Mouse (Mus musculus): ENCODE data around the gene Col25a1. TPM values are rescaled to one million over a fixed set of nuclear protein-coding genes. Genes with fewer than 3 reads are reported as not detected.

The Col25a1 gene
- total and polyA plus RNA-seq, 2 experiments from 2014 or later, result 4.2 to 15.7 TPM

- H3K27ac ChIP-seq, result no peak overlapping the region
- TF ChIP-seq CTCF (IDR thresholded peaks at IDR 0.05; ENCODE audit: low read depth), result no peak
- no peaks in the 10 kb centered on the region for H3K36me3 ChIP-seq (ENCODE audit: insufficient read depth, low read length)
- no peaks in the 10 kb centered on the region for H3K9me3 ChIP-seq (ENCODE audit: low read length)
- ATAC-seq (no peak), DNase-seq (ENCODE audit: low spot score) (peak; percentile 21)
- no peak overlapping the region for H3K4me2 ChIP-seq (ENCODE audit: low read depth, low read length)
- H3K9ac ChIP-seq (replicated peaks; ENCODE audit: low read length), result no peak overlapping the region
- H3K4me1 ChIP-seq (ENCODE audit: insufficient read depth, low read length), result peaks cover 12% of the 10 kb centered on the region; the same call in 1 of the 2 replicates
- H3K4me3 ChIP-seq (ENCODE audit: low read length), result no peak overlapping the region
- no peaks in the 10 kb centered on the region for H3K27me3 ChIP-seq (ENCODE audit: insufficient read depth, low read length)
- 45% methylated on average over 11 of the region's 11 CpGs for WGBS
Measured at GRCm38 (mm10) chr3:130283011-130283760, 151.9 kb downstream of the Col25a1 start.

GRCm38 (mm10) chr3:130288102-130288501 is 156.8 kb downstream of the Col25a1 start:
- H3K4me1 ChIP-seq (ENCODE audit: insufficient read depth, low read length), result peaks cover 4% of the 10 kb centered on the region; the same call in 1 of the 2 replicates
- H3K27ac ChIP-seq, result no peak overlapping the region
- H3K9me3 ChIP-seq (ENCODE audit: low read length), result no peaks in the 10 kb centered on the region
- ATAC-seq, result no peak
- no peak for TF ChIP-seq CTCF (IDR thresholded peaks at IDR 0.05; ENCODE audit: low read depth)
- H3K4me3 ChIP-seq (ENCODE audit: low read length), result no peak overlapping the region
- no peak overlapping the region for H3K9ac ChIP-seq (replicated peaks; ENCODE audit: low read length)
- DNase-seq (ENCODE audit: low spot score), result no peak
- H3K4me2 ChIP-seq (ENCODE audit: low read depth, low read length), result no peak overlapping the region
- 40% methylated on average over 2 of the region's 2 CpGs for WGBS
- H3K27me3 ChIP-seq (ENCODE audit: insufficient read depth, low read length), result no peaks in the 10 kb centered on the region
- no peaks in the 10 kb centered on the region for H3K36me3 ChIP-seq (ENCODE audit: insufficient read depth, low read length)

DNA sequence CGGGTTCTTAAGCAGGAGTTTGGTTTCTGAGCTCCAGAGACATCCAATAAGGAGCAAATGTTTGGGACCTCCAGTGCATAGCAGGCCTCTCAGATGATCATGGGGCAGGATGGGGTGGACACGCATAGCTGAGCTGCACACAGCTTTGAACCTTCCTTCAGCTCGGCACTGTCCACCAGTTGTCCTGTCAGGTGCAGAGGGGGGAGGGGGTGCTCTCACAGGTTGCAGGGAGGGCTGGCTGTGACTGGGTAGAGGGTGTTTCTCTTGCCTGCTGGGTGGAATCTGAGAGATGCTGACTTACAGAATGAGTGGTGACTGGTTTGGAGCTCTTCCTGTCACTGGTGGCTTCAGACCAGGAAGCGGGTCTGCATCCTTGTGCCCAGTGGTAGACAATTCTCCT is 157.5 kb downstream of the Col25a1 start:
- H3K27me3 ChIP-seq (ENCODE audit: insufficient read depth, low read length), result no peaks in the 10 kb centered on the region
- no peak overlapping the region for H3K4me2 ChIP-seq (ENCODE audit: low read depth, low read length)
- no peak overlapping the region for H3K9ac ChIP-seq (replicated peaks; ENCODE audit: low read length)
- H3K36me3 ChIP-seq (ENCODE audit: insufficient read depth, low read length), result no peaks in the 10 kb centered on the region
- no peak for DNase-seq (ENCODE audit: low spot score)
- TF ChIP-seq CTCF (IDR thresholded peaks at IDR 0.05; ENCODE audit: low read depth), result no peak
- H3K9me3 ChIP-seq (ENCODE audit: low read length), result no peaks in the 10 kb centered on the region
- H3K4me3 ChIP-seq (ENCODE audit: low read length), result no peak overlapping the region
- no peak for ATAC-seq
- WGBS, result 68% methylated on average over 4 of the region's 4 CpGs
- H3K4me1 ChIP-seq (ENCODE audit: insufficient read depth, low read length), result no peaks in the 10 kb centered on the region
- no peak overlapping the region for H3K27ac ChIP-seq

- H3K9ac ChIP-seq (replicated peaks; ENCODE audit: low read length), result no peak overlapping the region
- no peak overlapping the region for H3K27ac ChIP-seq
- H3K4me2 ChIP-seq (ENCODE audit: low read depth, low read length), result no peak overlapping the region
- no peaks in the 10 kb centered on the region for H3K4me1 ChIP-seq (ENCODE audit: insufficient read depth, low read length)
- DNase-seq (ENCODE audit: low spot score), result no peak
- TF ChIP-seq CTCF (IDR thresholded peaks at IDR 0.05; ENCODE audit: low read depth), result no peak
- ATAC-seq, result no peak
- H3K27me3 ChIP-seq (ENCODE audit: insufficient read depth, low read length), result no peaks in the 10 kb centered on the region
- H3K4me3 ChIP-seq (ENCODE audit: low read length), result no peak overlapping the region
- WGBS, result 61% methylated on average over 3 of the region's 3 CpGs
- H3K9me3 ChIP-seq (ENCODE audit: low read length), result no peaks in the 10 kb centered on the region
- no peaks in the 10 kb centered on the region for H3K36me3 ChIP-seq (ENCODE audit: insufficient read depth, low read length)
Measured at GRCm38 (mm10) chr3:130289220-130289619, 157.9 kb downstream of the Col25a1 start.

DNA sequence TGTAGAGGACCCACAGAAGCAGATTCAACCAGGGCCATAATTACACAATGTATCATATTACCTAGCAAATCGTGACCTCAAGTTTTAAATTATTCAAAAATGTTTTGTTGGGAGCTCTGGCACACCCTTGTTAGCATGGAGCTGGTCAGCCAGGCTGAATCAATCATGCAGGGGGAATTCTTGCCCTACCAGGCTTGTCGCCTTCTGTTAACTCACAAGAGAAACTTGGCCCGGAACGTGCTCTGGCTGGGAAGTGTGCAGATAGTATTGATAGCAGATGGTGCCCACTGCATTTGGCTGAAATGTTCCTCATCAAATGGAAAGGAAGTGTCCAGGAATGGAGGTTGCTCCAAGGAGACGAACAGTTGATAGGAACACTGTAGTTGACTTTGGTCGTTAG is 158.9 kb downstream of the Col25a1 start:
- DNase-seq (ENCODE audit: low spot score), result peak; percentile 85

DNA sequence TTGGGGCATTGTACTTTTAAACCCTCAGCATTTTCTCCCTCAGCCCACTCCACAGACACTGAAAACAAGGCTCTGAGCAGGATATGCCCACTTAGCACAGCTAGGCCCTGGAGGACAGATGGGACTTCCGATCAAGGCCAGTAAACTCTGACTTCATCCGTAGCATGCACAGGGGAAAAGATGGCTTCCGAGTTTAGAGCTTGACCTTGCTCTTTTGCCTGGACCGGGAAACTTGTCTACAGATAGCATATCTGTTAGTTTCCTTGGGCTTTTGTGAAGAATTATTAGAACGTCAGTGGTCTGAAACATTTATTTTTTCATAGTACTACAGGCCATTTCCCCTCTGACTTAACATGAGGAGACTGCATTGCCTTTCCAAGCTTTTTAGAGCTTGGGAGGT is 159.4 kb downstream of the Col25a1 start:
- H3K9ac ChIP-seq (replicated peaks; ENCODE audit: low read length), result no peak overlapping the region
- no peak overlapping the region for H3K4me3 ChIP-seq (ENCODE audit: low read length)
- H3K27me3 ChIP-seq (ENCODE audit: insufficient read depth, low read length), result no peaks in the 10 kb centered on the region
- H3K4me2 ChIP-seq (ENCODE audit: low read depth, low read length), result no peak overlapping the region
- H3K4me1 ChIP-seq (ENCODE audit: insufficient read depth, low read length), result no peaks in the 10 kb centered on the region
- 0 out of 2 replicates have a peak overlapping the region, but pooled peaks have one; percentile 45 for H3K27ac ChIP-seq
- TF ChIP-seq CTCF (IDR thresholded peaks at IDR 0.05; ENCODE audit: low read depth), result no peak
- DNase-seq (ENCODE audit: low spot score) (no peak), ATAC-seq (peak; percentile 30)
- 89% methylated on average over 5 of the region's 5 CpGs for WGBS
- no peaks in the 10 kb centered on the region for H3K9me3 ChIP-seq (ENCODE audit: low read length)
- H3K36me3 ChIP-seq (ENCODE audit: insufficient read depth, low read length), result no peaks in the 10 kb centered on the region

More for the DNA sequence above, 158.9 kb downstream of the Col25a1 start:
- Histone ChIP-seq H3K9me3 (ENCODE audit: low read length) (no peaks in the 10 kb centered on the region), H3K4me1 (ENCODE audit: insufficient read depth, low read length) (no peaks in the 10 kb centered on the region), H3K36me3 (ENCODE audit: insufficient read depth, low read length) (no peaks in the 10 kb centered on the region), H3K4me3 (ENCODE audit: low read length) (no peak overlapping the region), H3K27me3 (ENCODE audit: insufficient read depth, low read length) (no peaks in the 10 kb centered on the region), H3K27ac (peak overlapping the region; percentile 45; the same call in 1 of the 2 replicates), H3K9ac (replicated peaks; ENCODE audit: low read length) (no peak overlapping the region), H3K4me2 (ENCODE audit: low read depth, low read length) (no peak overlapping the region)
- 33% methylated on average over 6 of the region's 6 CpGs for WGBS
- TF ChIP-seq CTCF (IDR thresholded peaks at IDR 0.05; ENCODE audit: low read depth), result no peak
- peak; percentile 91 for ATAC-seq

GRCm38 (mm10) chr3:130291926-130292325 is 160.6 kb downstream of the Col25a1 start:
- H3K9ac ChIP-seq (replicated peaks; ENCODE audit: low read length), result no peak overlapping the region
- DNase-seq (ENCODE audit: low spot score) (no peak), ATAC-seq (no peak)
- TF ChIP-seq CTCF (IDR thresholded peaks at IDR 0.05; ENCODE audit: low read depth), result no peak
- no peaks in the 10 kb centered on the region for H3K4me1 ChIP-seq (ENCODE audit: insufficient read depth, low read length)
- H3K36me3 ChIP-seq (ENCODE audit: insufficient read depth, low read length), result no peaks in the 10 kb centered on the region
- H3K27me3 ChIP-seq (ENCODE audit: insufficient read depth, low read length), result no peaks in the 10 kb centered on the region
- H3K4me3 ChIP-seq (ENCODE audit: low read length), result no peak overlapping the region
- no peak overlapping the region for H3K27ac ChIP-seq
- 79% methylated on average over 5 of the region's 5 CpGs for WGBS
- H3K4me2 ChIP-seq (ENCODE audit: low read depth, low read length), result no peak overlapping the region
- no peaks in the 10 kb centered on the region for H3K9me3 ChIP-seq (ENCODE audit: low read length)
